Mouse (Mus musculus): ENCODE data around the gene Cetn4. TPM values are rescaled to one million over a fixed set of nuclear protein-coding genes. Genes with fewer than 3 reads are reported as not detected.

Cetn4 gene
- polyA plus RNA-seq, 1 experiment: 2.8 TPM

GRCm38 (mm10) chr3:37269926-37270325 is 42.6 kb downstream of the Cetn4 start:
- TF ChIP-seq POLR2A (IDR thresholded peaks at IDR 0.05; ENCODE audit: borderline replicate concordance, extremely low read depth, insufficient read depth, insufficient read length, poor library complexity, severe bottlenecking): no peak
- no peak for TF ChIP-seq CTCF (IDR thresholded peaks at IDR 0.05; ENCODE audit: borderline replicate concordance, extremely low read depth, insufficient read depth, insufficient read length)
- no peak for DNase-seq (ENCODE audit: low read depth)

GRCm38 (mm10) chr3:37268338-37268737 is 44.2 kb downstream of the Cetn4 start:
- DNase-seq (ENCODE audit: low read depth): no peak

DNA sequence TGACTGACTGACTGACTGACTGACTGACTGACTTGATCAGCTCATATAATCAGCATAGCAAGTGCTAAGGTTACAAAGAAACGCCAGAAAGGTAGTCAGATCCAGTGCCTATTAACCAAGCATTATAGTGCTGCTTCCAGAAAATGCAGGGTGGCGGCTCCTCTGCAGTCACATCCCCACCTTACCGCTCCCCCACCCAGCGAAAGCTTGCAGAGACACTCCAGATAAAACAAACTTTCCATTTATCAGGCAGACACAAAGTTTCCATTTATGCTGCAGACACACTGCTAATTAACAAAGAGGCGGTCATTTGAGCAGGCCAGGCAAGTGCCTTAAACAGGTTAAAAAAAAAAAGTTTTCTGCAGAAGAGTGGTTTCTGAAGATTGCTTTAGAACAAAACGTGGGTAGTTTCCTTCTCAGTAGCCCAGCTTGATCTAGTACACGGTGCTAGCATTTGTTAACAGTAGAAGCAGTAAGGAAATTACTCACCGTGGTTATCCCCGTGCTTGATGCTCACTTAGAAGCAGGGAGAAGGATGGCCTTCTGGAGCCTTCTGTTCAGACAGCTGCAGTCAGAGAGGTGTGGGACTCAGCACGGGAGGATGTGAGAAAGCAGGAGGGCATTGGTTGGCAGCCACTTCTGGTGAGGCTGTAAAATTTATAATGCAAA is 53.0 kb downstream of the Cetn4 start:
- DNase-seq (ENCODE audit: low read depth): peak; percentile 65
- TF ChIP-seq CTCF (IDR thresholded peaks at IDR 0.05; ENCODE audit: borderline replicate concordance, extremely low read depth, insufficient read depth, insufficient read length) (no peak), POLR2A (IDR thresholded peaks at IDR 0.05; ENCODE audit: borderline replicate concordance, extremely low read depth, insufficient read depth, insufficient read length, poor library complexity, severe bottlenecking) (no peak)

More at GRCm38 (mm10) chr3:37268338-37268737, 44.2 kb downstream of the Cetn4 start:
- no peak for TF ChIP-seq CTCF (IDR thresholded peaks at IDR 0.05; ENCODE audit: borderline replicate concordance, extremely low read depth, insufficient read depth, insufficient read length)
- no peak for TF ChIP-seq POLR2A (IDR thresholded peaks at IDR 0.05; ENCODE audit: borderline replicate concordance, extremely low read depth, insufficient read depth, insufficient read length, poor library complexity, severe bottlenecking)

DNA sequence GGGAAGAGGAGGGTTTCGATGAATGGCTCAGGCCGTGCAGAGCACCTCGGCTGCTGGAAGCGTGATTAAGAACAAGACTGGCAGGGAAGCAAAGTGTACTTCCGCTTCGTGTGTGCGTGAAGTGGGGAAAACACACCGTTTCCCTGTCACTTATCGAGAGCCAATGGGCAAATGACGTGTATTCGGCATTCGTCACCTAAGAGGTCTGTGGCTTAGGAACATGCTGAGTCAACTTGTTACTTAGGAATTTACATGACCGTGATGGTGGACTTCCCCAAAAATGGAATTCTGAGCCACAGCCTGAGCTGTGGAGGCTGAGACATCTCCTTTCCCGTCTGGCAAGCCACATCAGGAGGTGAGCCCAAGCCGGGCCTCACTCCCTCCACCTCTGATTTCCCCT is 54.7 kb downstream of the Cetn4 start:
- TF ChIP-seq POLR2A (IDR thresholded peaks at IDR 0.05; ENCODE audit: borderline replicate concordance, extremely low read depth, insufficient read depth, insufficient read length, poor library complexity, severe bottlenecking) (no peak), CTCF (IDR thresholded peaks at IDR 0.05; ENCODE audit: borderline replicate concordance, extremely low read depth, insufficient read depth, insufficient read length) (no peak)
- no peak for DNase-seq (ENCODE audit: low read depth)

Other genes starting within 250 kb of the Cetn4 start
- 0.06 and 0.12 TPM in 2 replicates for gene Adad1, start 249.2 kb downstream of the Cetn4 start, polyA plus RNA-seq (2012; rRNA removed)
- gene Il2, start 186.7 kb downstream of the Cetn4 start, polyA plus RNA-seq (2012; rRNA removed): 0.15 TPM in 2 replicates
- not detected in 2 replicates for gene Il21, start 80.1 kb downstream of the Cetn4 start, polyA plus RNA-seq (2012; rRNA removed)
- gene Bbs12, start 154 bp downstream of the Cetn4 start, polyA plus RNA-seq (2012; rRNA removed): 3.3 and 3.9 TPM in 2 replicates
- 0.58 and 0.88 TPM in 2 replicates for gene Fgf2, start 35.6 kb upstream of the Cetn4 start, polyA plus RNA-seq (2012; rRNA removed)
- gene Spata5, start 107.2 kb upstream of the Cetn4 start, polyA plus RNA-seq (2012; rRNA removed): 7.1 and 12.3 TPM in 2 replicates
- gene Nudt6, start 107.5 kb upstream of the Cetn4 start, polyA plus RNA-seq (2012; rRNA removed): 4.6 and 6.0 TPM in 2 replicates